Mouse (Mus musculus) CD4-positive naive resting alpha-beta T cell, adult 57 days (primary cell): ENCODE results near the gene Gm9958. TPM values are rescaled to one million over a fixed set of nuclear protein-coding genes. Genes with fewer than 3 reads are reported as not detected.

ENCODE experiments used
- total RNA-seq: library from RNA; stranded (reverse); gene quantifications from one replicate; pipeline ENCODE4 v1.2.4, GENCODE M21; 2023

The Gm9958 gene
- 3.3 TPM for total RNA-seq

DNA sequence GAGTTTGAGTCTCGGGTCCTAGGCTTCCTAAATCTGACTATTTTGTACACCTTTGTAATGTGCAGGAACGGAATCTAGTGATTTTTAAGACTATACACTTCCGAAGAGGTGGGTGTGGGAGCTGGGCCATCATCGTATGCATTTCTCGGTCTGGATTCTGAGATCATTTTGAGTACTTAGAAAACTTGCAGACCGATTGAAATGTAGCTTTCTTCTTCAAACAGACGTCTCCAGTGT lies at the start of gene Gm9958:
Gm9958 (plus strand) TSS at position 138 of the 237 bp plus-strand sequence.

DNA sequence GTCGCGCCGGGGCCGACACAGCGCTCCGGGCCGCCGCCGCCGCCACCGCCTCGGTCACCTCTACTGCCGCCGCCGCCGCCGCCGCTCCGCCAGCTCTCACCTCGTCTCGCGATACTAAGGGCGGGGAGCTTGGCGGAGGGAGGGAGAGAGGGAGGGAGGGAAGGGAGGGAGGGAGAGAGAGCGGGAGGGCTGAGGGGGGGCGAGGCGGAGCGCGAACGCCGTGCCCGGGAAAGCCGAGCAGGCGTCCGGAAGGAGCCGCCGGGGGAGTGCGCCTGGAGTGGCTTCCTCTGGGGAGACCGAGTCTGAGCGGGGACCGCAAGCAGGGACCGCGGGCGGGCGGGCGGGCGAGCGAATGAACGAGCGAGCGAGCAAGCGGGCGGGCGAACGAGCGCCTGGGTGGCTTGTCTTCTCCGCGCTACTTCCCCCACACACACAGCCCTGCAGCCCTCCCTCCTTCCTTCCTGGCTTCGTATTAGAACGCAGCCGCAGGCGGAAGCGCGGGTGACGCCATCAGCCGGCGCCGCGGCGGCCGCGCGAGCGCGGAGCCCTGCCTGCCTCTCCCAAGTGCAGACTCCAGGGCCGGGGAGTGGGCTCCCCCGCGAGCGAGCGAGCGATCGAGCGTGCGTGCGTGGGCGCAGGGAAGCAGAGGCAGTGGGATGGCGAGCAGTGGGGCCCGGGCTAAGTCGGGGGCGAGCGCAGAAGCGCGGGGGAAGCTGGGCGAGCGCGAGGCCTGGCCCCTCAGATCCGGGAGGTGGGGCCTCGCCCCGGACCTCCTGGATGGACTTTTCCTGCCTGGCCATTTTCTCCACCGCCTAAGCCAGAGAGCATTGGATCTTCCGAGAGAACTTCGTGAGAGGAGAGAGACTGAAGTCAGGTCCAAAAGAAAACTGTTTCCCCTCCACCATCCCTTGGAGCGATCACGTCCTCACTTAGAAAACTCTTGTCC lies 610 bp upstream of the Gm9958 start, which contains the start of gene Ankrd17:
Ankrd17 (minus strand) TSS at position 457 of the 946 bp plus-strand sequence.

Other genes with a start within 250 kb of the Gm9958 start
- 30.3 TPM for gene Cox18, start 143.2 kb upstream of the Gm9958 start, total RNA-seq
- gene Ankrd17, start 627 bp upstream of the Gm9958 start, total RNA-seq, result 151 TPM
- gene Alb, start 93.7 kb downstream of the Gm9958 start, total RNA-seq, result not detected
- gene Afp, start 123.5 kb downstream of the Gm9958 start, total RNA-seq, result 9.4 TPM
- gene Afm, start 151.7 kb downstream of the Gm9958 start, total RNA-seq, result not detected
- not detected for gene 5830473C10Rik, start 193.9 kb downstream of the Gm9958 start, total RNA-seq